Mouse (Mus musculus) stomach, embryonic 16.5 days (tissue): ENCODE results near the gene Clasp2. TPM values are rescaled to one million over a fixed set of nuclear protein-coding genes. Genes with fewer than 3 reads are reported as not detected.
A peak's percentile ranks its signal among the peaks of the same experiment; 100 is the strongest.

Experiments
- ATAC-seq: fragments of 200-750 bp; cut with Nextera tagmentation; 2 replicates; pipeline ENCODE4 v1.8.0; 2017; ENCODE audit warnings: moderate number of reproducible peaks, moderate TSS enrichment; ENCODE audit not compliant: insufficient read depth, low FRiP score
- H3K27ac ChIP-seq: fragments of 300-500 bp; sonication (generic); 2 replicates; pipeline ENCODE4 v1.5.1; 2014; ENCODE audit warnings: low read length
- H3K27me3 ChIP-seq: fragments of 300-500 bp; sonication (generic); 2 replicates; pipeline ENCODE4 v1.6.1; 2014; ENCODE audit warnings: low read length, control low read depth, mixed read lengths; ENCODE audit not compliant: control insufficient read depth, insufficient read depth
- H3K36me3 ChIP-seq: fragments of 300-500 bp; sonication (generic); 2 replicates; pipeline ENCODE4 v1.6.1; 2014; ENCODE audit warnings: low read length; ENCODE audit not compliant: control insufficient read depth, insufficient read depth
- H3K4me1 ChIP-seq: fragments of 300-500 bp; sonication (generic); 2 replicates; pipeline ENCODE4 v1.6.1; 2014; ENCODE audit warnings: low read length, control low read depth, mixed read lengths; ENCODE audit not compliant: control insufficient read depth, insufficient read depth
- H3K4me2 ChIP-seq: fragments of 300-500 bp; sonication (generic); 2 replicates; pipeline ENCODE4 v1.6.1; 2014; ENCODE audit warnings: low read depth, low read length, mixed read lengths
- H3K4me3 ChIP-seq: fragments of 300-500 bp; sonication (generic); replicated peaks from 2 replicates; pipeline ENCODE4 v1.5.1; 2014; ENCODE audit warnings: mild to moderate bottlenecking, low read length
- H3K9ac ChIP-seq: fragments of 300-500 bp; sonication (generic); 2 replicates; pipeline ENCODE4 v1.6.1; 2014; ENCODE audit warnings: low read length
- H3K9me3 ChIP-seq: fragments of 300-500 bp; sonication (generic); replicated peaks from 2 replicates; pipeline ENCODE4 v1.6.1; 2016; ENCODE audit warnings: low read length, control low read depth; ENCODE audit not compliant: control insufficient read depth
- WGBS: fragments of 180-500 bp; shearing (Covaris S2); extraction: QIAGEN DNeasy Blood & Tissue Kit; methylation state at CpG from one replicate; pipeline ENCODE4 v1.1.7; 2014; 5-methylcytosine and 5-hydroxymethylcytosine counted together
- polyA plus RNA-seq: library from polyadenylated mRNA; unstranded; fragments of >200 nt; fragmentation: Nextera tagmentation; extraction: Ambion mirVana; gene quantifications from 2 replicates; pipeline ENCODE4 v1.2.1, GENCODE M21; 2015

Gene Clasp2
- polyA plus RNA-seq, 1 experiment from 2014 or later: 25.0 TPM

GRCm38 (mm10) chr9:113742361-113742794 lies 1.1 kb downstream of the Clasp2 start:
- H3K4me3 ChIP-seq: peak overlapping the region; percentile 94
- 2% methylated on average over 17 of the region's 17 CpGs for WGBS
- peak overlapping the region; percentile 96 for H3K4me2 ChIP-seq
- peak overlapping the region; percentile 91 for H3K9ac ChIP-seq
- no peaks in the 10 kb centered on the region for H3K27me3 ChIP-seq
- no peak overlapping the region for H3K27ac ChIP-seq
- no peak for ATAC-seq
- H3K4me1 ChIP-seq: peaks cover 12% of the 10 kb centered on the region
- H3K36me3 ChIP-seq: no peaks in the 10 kb centered on the region
- no peaks in the 10 kb centered on the region for H3K9me3 ChIP-seq

- H3K36me3 ChIP-seq: no peaks in the 10 kb centered on the region
- WGBS: 54% methylated on average over 3 of the region's 3 CpGs
- peaks cover 12% of the 10 kb centered on the region for H3K4me1 ChIP-seq
- no peak overlapping the region for H3K27ac ChIP-seq
- H3K27me3 ChIP-seq: no peaks in the 10 kb centered on the region
- H3K9me3 ChIP-seq: no peaks in the 10 kb centered on the region
- peak overlapping the region; percentile 35; the same call in 1 of the 2 replicates for H3K9ac ChIP-seq
- ATAC-seq: no peak
- peak overlapping the region; percentile 96; the same call in 1 of the 2 replicates for H3K4me2 ChIP-seq
- no peak overlapping the region for H3K4me3 ChIP-seq
Measured at GRCm38 (mm10) chr9:113743291-113743690, 2.0 kb downstream of the Clasp2 start.

GRCm38 (mm10) chr9:113749356-113749755 lies 8.1 kb downstream of the Clasp2 start:
- H3K4me1 ChIP-seq: no peaks in the 10 kb centered on the region
- H3K27me3 ChIP-seq: no peaks in the 10 kb centered on the region
- ATAC-seq: no peak
- H3K9ac ChIP-seq: no peak overlapping the region
- WGBS: 57% methylated on average over 7 of the region's 7 CpGs
- no peaks in the 10 kb centered on the region for H3K9me3 ChIP-seq
- H3K4me2 ChIP-seq: no peak overlapping the region
- no peak overlapping the region for H3K27ac ChIP-seq
- H3K4me3 ChIP-seq: no peak overlapping the region
- 0 out of 2 replicates have a peak, but pooled peaks cover 3% of the 10 kb centered on the region for H3K36me3 ChIP-seq

GRCm38 (mm10) chr9:113755888-113756719 lies 14.8 kb downstream of the Clasp2 start:
- no peak overlapping the region for H3K4me3 ChIP-seq
- no peaks in the 10 kb centered on the region for H3K27me3 ChIP-seq
- ATAC-seq: no peak
- H3K4me2 ChIP-seq: no peak overlapping the region
- H3K9ac ChIP-seq: no peak overlapping the region
- 0 out of 2 replicates have a peak, but pooled peaks cover 4% of the 10 kb centered on the region for H3K4me1 ChIP-seq
- 85% methylated on average over 15 of the region's 15 CpGs for WGBS
- 0 out of 2 replicates have a peak, but pooled peaks cover 3% of the 10 kb centered on the region for H3K36me3 ChIP-seq
- no peaks in the 10 kb centered on the region for H3K9me3 ChIP-seq
- H3K27ac ChIP-seq: no peak overlapping the region

- Histone ChIP-seq H3K9me3 (no peaks in the 10 kb centered on the region), H3K27ac (no peak overlapping the region), H3K9ac (no peak overlapping the region), H3K36me3 (0 out of 2 replicates have a peak, but pooled peaks cover 3% of the 10 kb centered on the region), H3K4me2 (no peak overlapping the region), H3K4me1 (0 out of 2 replicates have a peak, but pooled peaks cover 4% of the 10 kb centered on the region), H3K27me3 (no peaks in the 10 kb centered on the region), H3K4me3 (no peak overlapping the region)
- no peak for ATAC-seq
- WGBS: 90% methylated on average over 10 of the region's 10 CpGs
Measured at GRCm38 (mm10) chr9:113758472-113758871, 17.2 kb downstream of the Clasp2 start.

GRCm38 (mm10) chr9:113759684-113760083 lies 18.4 kb downstream of the Clasp2 start:
- Histone ChIP-seq H3K27ac (no peak overlapping the region), H3K4me1 (0 out of 2 replicates have a peak, but pooled peaks cover 4% of the 10 kb centered on the region), H3K27me3 (no peaks in the 10 kb centered on the region), H3K36me3 (0 out of 2 replicates have a peak, but pooled peaks cover 3% of the 10 kb centered on the region), H3K4me2 (no peak overlapping the region), H3K4me3 (no peak overlapping the region), H3K9me3 (no peaks in the 10 kb centered on the region), H3K9ac (no peak overlapping the region)
- ATAC-seq: no peak
- 93% methylated on average over 1 of the region's 1 CpGs for WGBS

- no peak overlapping the region for H3K4me3 ChIP-seq
- WGBS: 88% methylated on average over 6 of the region's 6 CpGs
- no peak overlapping the region for H3K9ac ChIP-seq
- no peak overlapping the region for H3K4me2 ChIP-seq
- H3K36me3 ChIP-seq: 0 out of 2 replicates have a peak, but pooled peaks cover 3% of the 10 kb centered on the region
- no peaks in the 10 kb centered on the region for H3K9me3 ChIP-seq
- no peaks in the 10 kb centered on the region for H3K4me1 ChIP-seq
- no peak for ATAC-seq
- no peaks in the 10 kb centered on the region for H3K27me3 ChIP-seq
- no peak overlapping the region for H3K27ac ChIP-seq
Measured at GRCm38 (mm10) chr9:113762389-113762788, 21.1 kb downstream of the Clasp2 start.

- no peak for ATAC-seq
- H3K4me1 ChIP-seq: no peaks in the 10 kb centered on the region
- 0 out of 2 replicates have a peak, but pooled peaks cover 3% of the 10 kb centered on the region for H3K36me3 ChIP-seq
- no peaks in the 10 kb centered on the region for H3K27me3 ChIP-seq
- no peaks in the 10 kb centered on the region for H3K9me3 ChIP-seq
- H3K9ac ChIP-seq: no peak overlapping the region
- no peak overlapping the region for H3K4me3 ChIP-seq
- H3K4me2 ChIP-seq: no peak overlapping the region
- no peak overlapping the region for H3K27ac ChIP-seq
- WGBS: 59% methylated on average over 4 of the region's 4 CpGs
Measured at GRCm38 (mm10) chr9:113763123-113763522, 21.9 kb downstream of the Clasp2 start.

GRCm38 (mm10) chr9:113770640-113771039 lies 29.4 kb downstream of the Clasp2 start:
- Histone ChIP-seq H3K4me1 (no peaks in the 10 kb centered on the region), H3K9ac (no peak overlapping the region), H3K4me3 (no peak overlapping the region), H3K4me2 (no peak overlapping the region), H3K9me3 (no peaks in the 10 kb centered on the region), H3K36me3 (no peaks in the 10 kb centered on the region), H3K27me3 (no peaks in the 10 kb centered on the region), H3K27ac (no peak overlapping the region)
- 76% methylated on average over 4 of the region's 4 CpGs for WGBS
- ATAC-seq: no peak
